Mouse (Mus musculus) mouse embryonic stem cell (cell line): ENCODE data around the gene Cdk14.

Source experiments
- in situ Hi-C, 2 experiments: fragments of 300-500 bp; cut with MboI; formaldehyde crosslinking; loops; 1 replicate in 1 of 2; 3 replicates in 1 of 2; pipeline ENCODE4 v1.14.3; 2019 to 2020; ENCODE audit warnings: low sequenced_read_pairs in 2 of 2, low pct_unique_long_range_greater_than_20kb in 1 of 2, mixed read lengths in 1 of 2; ENCODE audit not compliant: unreplicated experiment in 1 of 2

Gene Cdk14

DNA sequence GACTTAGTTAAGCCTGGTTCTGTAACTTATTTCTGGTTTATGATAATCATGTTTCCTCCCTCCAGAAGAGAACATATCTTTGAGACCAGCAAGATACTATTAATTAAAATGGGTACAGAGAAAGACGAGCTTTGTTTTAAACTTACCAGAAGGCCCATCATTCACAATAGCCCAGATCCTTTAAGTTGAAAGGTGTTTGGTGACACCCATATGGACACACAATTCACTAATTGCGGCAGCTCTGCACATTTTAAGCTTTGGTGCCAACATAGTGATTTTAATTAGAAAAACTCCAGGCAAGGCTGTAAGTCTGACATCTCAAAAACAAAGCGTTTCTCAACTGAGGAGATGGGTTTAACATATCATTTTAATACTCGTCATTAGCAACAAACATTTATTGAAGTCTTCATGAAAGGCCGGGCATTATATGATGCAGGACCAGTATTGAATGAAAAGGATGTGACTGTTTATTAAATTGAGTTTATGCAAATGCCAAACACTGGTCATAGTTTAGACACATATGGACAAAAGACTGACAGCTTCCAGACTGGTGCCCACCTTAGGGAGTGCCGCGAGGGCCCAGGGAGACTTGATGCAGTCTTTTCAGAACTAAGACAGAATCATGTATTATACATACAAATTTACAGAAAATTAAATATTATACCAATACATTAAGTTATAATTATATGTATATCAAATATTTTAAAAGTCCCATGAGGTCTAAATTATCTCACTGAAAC is 605.5 kb downstream of the Cdk14 start:
- in situ Hi-C loops: no loop called here

DNA sequence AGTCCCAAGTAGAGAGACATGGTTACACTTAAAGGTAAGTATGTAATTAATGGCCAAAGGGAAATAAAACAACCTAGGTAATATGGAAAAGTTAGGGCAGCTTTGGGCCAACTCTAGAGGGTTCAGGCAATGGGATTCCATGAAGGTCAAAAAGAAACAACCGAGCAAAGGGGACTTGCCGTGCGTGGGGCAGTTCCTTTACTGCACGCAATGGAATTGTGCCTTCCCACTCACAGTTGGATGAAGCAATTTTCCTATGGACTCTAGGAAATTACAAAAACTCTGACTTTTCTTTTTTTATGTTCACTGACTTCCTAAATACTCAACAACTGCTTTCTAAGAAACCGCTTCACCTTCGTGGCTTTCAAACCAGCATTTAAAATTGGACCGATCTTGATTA is 606.8 kb downstream of the Cdk14 start:
- in situ Hi-C loops: no loop called here

DNA sequence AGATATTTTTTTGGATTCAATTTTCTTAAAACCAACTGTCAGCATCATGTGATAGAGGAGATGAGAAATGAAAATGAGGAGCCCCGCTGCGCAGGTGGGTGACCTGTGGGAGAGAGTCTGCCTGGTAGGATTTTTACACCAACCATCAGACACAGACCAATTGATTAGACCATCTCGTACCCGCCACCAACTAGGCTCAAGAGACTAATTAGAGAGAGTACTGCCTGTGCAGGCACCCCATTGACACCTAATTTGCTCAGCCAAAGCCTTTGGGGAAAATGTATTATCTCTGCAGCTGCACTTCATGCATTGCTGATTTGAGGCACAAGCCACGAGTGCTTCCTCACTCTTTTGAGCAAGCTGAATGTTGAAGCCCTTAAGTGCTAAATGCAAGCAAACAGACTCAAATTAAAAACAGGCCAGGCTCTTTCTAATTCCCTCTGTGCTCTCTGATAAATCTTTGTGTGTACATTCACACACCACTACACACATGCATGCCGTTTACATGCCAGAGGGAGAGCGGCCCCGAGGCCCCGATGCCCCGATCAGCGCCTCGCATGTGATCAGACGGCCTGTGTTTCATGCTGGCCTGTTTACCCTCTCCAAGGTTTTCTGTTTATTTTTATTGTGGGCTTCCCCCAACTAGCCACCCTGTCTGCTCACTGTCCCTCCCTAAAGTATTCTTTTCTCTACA is 607.9 kb downstream of the Cdk14 start:
- in situ Hi-C loops: no loop called here

DNA sequence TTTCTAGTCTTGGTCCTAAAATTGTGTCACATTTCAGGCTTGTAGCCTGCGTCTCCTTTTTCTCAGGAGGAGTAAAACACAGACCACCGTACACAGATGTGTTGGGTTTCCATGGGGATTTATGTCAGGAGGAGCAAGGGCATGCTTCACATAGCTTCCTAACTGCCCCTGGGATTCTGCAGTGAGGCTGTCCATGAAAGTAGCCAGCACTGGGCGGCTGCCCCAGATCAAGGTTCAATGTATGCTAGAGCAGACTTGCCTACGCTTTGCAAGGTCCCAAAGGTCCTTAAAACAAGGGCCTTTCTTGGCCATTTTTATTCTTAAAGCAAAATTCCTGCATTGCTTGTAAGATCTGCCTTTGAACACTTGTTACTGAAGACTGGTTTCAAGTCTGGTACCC is 614.9 kb downstream of the Cdk14 start:
- in situ Hi-C loops: no loop called here

DNA sequence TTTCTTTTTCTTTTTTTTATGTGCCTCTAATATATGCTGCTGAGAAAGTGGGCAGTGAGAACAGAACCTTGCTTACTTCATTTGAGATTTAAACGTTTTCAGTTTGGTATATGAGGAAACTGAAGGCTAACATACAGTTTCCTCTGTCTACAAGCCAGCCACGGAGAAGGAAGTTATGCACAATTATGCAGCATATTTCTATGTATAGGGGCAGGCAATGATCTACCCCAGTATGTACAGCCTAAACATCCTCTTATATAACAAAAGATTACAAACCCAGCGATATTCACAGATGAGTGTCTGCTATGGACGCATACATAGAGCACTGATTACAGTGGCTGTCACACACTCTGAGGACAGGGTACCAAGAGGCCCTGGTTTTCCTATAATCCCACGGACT is 616.4 kb downstream of the Cdk14 start:
- in situ Hi-C loops: no loop called here

DNA sequence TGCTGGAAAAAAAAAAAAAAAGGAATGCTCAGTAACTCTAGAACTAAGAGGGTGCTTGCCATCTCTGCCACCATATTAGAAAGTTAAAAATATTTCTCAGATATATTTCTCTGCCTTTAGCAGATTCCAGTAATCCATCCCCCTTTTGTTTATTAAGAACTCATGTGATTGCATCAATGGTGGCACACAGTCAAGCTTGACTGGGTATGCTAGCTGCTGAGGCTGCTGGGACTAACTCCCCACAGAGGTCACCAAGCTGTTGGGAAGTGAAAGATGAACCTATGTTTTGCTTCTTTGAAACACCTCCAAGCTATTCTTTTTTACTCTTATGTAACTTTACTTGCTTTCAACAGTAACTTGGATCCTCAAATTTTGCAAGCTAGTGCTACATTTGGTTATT is 618.1 kb downstream of the Cdk14 start:
- in situ Hi-C loops: no loop called here

DNA sequence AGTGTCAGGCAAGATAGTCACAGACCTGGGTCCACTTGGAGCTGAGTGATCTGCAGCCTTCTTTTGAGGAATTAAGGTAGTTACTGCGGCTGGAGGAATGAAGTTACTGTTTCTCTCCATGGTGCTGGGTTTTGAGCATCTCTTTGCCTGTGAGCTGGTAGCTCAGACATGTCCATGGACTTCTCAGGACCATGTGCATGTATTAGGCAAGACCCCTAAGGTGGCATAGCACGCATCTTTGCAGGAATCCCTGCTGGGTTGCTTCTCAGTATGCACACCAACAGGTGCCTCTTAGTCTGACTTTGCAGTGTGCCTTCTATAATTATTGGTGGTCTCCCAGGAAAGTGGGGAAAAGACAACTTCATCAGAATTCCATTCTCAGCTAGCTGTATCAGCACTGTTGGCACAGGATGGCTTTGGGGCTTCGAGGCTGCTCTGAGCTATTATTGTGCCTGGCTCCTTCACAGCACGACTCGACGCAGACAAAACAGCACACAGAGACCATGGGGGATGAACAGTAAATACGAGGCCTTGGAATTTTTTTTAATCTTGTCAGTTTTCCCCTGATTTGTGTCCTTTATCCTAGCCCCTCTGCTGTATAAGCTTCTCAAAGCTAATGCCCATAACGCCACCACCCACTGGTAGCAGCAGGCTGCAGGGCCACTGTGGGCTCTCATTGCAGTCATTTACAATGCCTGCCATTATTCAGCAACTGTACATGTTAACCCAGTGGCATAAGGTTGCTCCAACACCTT is 618.8 kb downstream of the Cdk14 start:
- in situ Hi-C loops: no loop called here

DNA sequence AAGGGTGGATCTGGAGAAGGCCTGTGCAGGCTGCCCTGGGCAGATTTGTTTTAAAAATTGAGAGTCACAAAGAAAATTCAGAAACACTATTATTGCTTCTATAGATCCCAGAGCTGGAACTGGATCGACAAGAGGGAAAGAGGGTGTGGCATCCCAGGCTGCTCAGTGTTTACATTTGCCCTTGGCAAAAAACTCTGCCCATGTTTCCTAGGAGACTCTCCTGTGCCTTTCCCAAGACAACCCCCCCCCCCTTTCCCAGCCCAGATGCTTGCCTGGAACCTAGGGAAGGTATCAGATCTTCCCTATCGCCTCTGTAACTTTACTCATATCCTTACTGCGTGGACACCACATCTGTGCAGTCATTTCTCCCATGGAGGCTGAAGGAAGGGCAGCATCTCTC is 628.9 kb downstream of the Cdk14 start:
- in situ Hi-C loops: no loop called here

DNA sequence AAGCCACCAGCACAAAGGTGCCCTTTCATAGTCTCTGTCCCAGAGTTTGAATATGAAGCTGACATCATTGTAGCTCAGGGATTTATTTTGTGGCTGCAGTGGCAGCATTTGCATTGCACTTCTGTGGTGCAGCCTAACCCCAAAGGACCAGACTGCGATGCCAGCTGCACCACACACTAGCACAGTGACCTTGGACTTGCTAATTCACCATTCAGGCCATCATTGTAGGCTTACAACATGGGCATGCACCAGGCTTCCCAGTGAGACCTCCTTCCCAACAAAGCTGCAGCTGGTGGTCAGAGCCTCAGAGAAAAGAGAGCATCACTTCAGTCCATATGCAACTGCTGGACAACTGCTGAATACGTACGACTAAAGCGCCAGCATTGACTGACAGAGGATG is 629.8 kb downstream of the Cdk14 start:
- in situ Hi-C loops: no loop called here

DNA sequence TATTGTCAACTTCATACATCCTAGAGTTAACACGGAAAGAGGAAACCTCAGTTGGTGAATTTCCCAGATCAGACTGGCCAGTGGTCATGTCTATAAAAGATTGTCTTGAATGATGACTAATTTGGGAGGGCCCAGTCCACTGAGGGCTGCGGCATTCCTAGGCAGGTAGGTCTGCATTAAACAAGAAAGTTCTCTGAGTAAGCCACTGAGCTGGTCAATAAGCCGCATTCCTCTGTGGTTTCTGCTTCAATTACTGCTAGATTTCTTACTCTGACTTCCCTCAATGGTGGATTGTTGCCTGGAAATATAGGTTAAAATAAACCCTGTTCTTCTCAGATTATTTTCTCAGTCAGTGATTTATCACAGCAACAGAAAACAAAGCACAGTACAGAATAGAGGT is 631.6 kb downstream of the Cdk14 start:
- in situ Hi-C loops: no loop called here

DNA sequence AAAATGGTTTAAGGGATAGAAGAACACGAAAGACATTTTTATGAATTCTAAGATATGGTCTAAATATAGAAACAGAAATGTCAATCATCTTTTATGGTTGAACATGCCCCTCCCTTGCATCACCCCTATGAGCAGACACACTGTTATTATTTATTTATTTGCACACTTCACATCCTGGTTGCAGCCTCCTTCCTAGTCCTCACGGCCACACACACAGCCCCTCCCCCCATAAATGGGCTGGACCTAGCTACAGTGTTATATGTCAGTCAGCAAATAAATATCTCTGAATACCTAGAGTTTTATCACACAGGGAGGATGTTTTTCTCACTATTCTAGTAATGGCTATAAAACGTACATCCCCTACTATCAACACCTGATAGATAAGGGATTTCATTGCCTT is 633.3 kb downstream of the Cdk14 start:
- in situ Hi-C loops: no loop called here

DNA sequence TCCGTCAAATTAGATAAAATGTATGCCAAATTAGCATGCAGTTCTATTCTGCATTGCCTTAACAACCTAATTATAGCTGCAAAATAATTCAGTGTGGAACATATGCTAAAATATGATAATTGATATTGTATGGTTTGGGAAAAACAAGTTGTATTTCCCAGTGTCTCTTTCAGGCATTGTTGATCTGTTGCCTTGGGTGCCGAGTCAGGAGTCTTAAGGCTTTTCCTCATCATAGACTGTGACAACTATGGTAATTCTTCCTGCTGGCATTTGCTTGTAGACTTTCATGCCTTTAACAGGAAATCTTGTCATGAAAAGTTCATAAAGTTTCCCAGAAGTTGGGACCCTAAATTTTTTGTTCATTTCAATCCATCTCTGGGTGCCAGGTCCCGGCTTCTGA is 641.8 kb downstream of the Cdk14 start:
- in situ Hi-C loops: no loop called here

DNA sequence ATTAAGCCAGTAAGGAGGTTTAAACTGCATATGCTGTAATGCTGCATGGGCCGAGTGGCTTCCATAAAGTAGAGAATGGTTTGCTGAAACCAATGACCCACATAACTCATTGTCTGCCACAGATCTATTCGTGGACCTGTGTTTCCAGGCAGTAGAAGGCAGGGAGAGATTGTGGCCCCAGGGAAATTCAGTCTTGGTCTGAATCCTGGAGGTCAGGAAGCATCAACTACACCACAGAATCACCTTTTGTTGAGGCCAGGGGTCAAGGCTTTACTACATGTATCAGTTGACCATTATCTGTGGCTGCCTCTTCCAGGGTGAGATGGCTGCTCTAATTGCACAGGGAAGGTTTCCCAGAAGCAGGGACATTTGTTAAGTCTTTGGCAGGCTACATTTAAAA is 643.6 kb downstream of the Cdk14 start:
- in situ Hi-C loops: no loop called here

DNA sequence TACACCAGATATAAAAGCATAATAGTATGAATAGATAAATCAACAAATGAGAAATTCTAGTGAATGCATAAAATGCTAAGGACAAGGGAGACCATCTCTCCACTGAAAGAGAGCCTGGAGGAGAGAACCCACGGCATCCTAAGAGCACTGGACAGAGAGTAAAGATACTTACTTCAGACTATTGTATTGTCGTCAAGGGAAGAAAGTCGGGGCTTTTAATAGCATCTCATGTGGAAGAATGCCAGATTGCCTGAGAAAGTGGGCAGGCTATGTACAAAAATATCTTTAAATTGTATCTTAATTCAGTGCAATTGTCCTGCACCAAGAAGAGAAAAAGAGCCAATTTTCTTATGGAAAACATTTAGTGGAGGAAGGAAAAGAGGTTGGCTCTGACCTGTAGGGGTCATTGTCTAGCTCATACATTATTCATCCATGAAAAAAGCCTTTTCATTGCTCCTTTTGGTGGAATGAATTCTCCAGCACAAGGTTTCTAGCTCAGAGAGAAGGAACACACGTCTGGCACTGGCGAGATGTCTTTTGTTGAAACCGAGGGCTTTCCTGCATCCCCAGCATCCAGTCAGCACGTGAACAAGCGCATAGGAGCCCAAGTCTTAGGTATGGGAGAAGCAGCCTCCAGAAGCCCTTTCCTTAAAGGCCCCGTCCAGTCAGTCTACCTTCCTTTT is 646.9 kb downstream of the Cdk14 start:
- in situ Hi-C loops: no loop called here

DNA sequence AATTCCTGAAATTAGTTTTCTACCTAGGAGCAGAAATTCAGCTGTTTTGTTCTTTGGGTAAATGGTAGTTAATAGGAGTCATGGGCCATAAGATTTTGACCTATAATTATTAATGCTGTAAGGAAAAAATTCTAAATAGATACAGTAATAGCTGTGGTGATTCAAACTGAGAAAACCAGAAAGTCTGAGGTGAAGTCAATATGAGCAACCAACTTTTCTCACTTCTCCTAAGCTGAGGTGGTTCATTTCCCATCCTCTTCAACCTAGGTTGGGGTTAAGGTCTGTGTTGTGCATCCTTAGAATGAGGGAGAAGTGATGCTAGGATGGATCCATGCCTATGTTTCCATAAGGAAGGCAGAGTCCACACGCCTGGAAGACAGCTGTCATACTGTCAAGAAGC is 649.5 kb downstream of the Cdk14 start:
- in situ Hi-C loops: no loop called here

DNA sequence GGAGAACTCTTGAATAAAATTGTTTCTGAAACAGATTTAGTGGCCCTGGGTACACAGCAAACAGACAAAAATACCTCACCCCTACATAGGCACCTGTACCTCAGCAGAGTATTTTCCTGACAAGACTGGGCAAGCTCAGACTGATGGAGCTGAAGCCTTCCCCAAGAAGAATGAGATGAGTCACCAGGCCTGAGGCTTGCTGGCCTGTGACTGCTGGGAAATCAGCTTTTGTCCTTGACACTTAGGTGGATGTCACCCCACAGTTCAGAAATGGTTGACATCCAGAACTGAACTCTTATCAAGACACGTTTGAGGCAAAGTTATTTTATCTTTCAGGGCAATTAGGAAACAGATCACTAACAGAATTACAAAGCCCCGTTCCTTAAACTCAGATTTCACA is 652.2 kb downstream of the Cdk14 start:
- in situ Hi-C loops: no loop called here

DNA sequence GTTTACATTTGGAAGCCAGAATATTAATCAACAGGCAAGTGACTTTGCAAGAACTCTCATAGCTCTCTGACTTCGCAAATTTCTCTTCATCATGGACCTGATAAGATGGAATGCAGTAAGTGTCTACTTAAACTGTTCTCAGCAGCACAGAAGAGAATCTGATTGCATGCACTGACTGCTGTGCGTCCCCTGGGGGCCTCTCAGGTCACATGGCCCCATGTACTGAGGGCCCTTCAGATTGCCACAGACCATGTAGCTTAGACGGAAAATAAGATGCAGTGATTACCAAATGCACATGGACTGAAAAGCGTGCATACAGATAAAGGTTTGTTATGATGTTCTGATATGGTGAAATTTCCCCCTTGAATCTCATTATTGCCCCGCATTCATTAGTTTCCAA is 653.4 kb downstream of the Cdk14 start:
- in situ Hi-C loops: no loop called here

DNA sequence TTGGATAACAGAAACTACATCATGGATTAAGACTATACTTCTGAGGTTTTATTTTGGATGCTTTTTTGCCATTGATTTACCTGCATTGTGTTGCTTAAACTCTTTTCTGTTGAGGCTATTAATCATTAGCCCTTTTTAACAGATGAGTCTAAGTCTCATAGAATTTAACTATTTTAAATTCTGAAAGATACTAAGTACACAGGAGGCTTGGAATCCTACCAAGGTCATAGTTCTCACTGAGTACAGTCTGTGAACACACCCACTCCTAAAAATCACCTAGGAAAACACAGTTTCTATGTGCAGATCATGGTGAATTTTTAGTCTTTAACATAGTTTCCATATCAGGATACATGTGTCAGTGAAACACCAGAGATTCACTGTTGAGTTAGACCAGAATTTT is 658.2 kb downstream of the Cdk14 start:
- in situ Hi-C loops: no loop called here
